Mouse (Mus musculus): ENCODE results near the gene Bcl11a. TPM values are rescaled to one million over a fixed set of nuclear protein-coding genes. Genes with fewer than 3 reads are reported as not detected.

The Bcl11a gene
- polyA plus RNA-seq, 1 experiment = 6.5 TPM

- no peaks in the 10 kb centered on the region for H3K4me1 ChIP-seq (ENCODE audit: control insufficient read depth, insufficient read depth, low read length)
- peak overlapping the region; percentile 56 for H3K4me3 ChIP-seq (ENCODE audit: control insufficient read depth, low read depth, low read length)
- no peaks in the 10 kb centered on the region for H3K27me3 ChIP-seq (ENCODE audit: control insufficient read depth, insufficient read depth, low read length)
- TF ChIP-seq CTCF (IDR thresholded peaks at IDR 0.05; ENCODE audit: control insufficient read depth, insufficient read depth, insufficient replicate concordance, low read depth, low read length) (no peak), POLR2A (IDR thresholded peaks at IDR 0.05; ENCODE audit: control insufficient read depth, low read depth, low read length) (no peak)
- H3K36me3 ChIP-seq (ENCODE audit: control insufficient read depth, insufficient read depth, low read length) = no peaks in the 10 kb centered on the region
- peak overlapping the region; percentile 16; the same call in 1 of the 2 replicates for H3K27ac ChIP-seq (ENCODE audit: control insufficient read depth, insufficient read depth, low read depth, low read length)
These were observed 37.3 kb downstream of the Bcl11a start for GRCm38 (mm10) chr11:24115017-24115752.

DNA sequence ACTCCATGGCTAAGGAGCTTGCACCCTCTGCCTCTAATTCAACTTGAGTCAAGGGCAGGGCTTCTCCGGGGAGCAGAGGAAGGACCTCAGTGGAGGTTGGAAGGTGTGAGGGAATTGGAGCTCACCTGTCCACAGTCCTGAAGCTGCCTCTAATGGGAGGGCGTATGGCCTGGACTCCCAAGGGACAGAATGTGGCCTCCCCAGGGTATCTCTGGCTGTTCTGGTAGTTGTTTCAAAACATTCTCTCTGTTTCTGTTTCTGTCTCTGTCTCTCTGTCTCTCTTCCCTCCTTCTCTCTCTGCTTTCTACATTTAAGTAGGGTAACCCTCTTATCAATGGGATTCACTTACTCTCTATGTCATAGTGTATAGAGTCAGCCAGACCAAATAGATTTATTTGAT, 38.2 kb downstream of the Bcl11a start:
- TF ChIP-seq CTCF (IDR thresholded peaks at IDR 0.05; ENCODE audit: control insufficient read depth, insufficient read depth, insufficient replicate concordance, low read depth, low read length) = no peak
- no peak for TF ChIP-seq POLR2A (IDR thresholded peaks at IDR 0.05; ENCODE audit: control insufficient read depth, low read depth, low read length)
- no peaks in the 10 kb centered on the region for H3K4me1 ChIP-seq (ENCODE audit: control insufficient read depth, insufficient read depth, low read length)
- no peak overlapping the region for H3K27ac ChIP-seq (ENCODE audit: control insufficient read depth, insufficient read depth, low read depth, low read length)
- H3K36me3 ChIP-seq (ENCODE audit: control insufficient read depth, insufficient read depth, low read length) = no peaks in the 10 kb centered on the region
- H3K4me3 ChIP-seq (ENCODE audit: control insufficient read depth, low read depth, low read length) = peak overlapping the region; percentile 61
- H3K27me3 ChIP-seq (ENCODE audit: control insufficient read depth, insufficient read depth, low read length) = no peaks in the 10 kb centered on the region

DNA sequence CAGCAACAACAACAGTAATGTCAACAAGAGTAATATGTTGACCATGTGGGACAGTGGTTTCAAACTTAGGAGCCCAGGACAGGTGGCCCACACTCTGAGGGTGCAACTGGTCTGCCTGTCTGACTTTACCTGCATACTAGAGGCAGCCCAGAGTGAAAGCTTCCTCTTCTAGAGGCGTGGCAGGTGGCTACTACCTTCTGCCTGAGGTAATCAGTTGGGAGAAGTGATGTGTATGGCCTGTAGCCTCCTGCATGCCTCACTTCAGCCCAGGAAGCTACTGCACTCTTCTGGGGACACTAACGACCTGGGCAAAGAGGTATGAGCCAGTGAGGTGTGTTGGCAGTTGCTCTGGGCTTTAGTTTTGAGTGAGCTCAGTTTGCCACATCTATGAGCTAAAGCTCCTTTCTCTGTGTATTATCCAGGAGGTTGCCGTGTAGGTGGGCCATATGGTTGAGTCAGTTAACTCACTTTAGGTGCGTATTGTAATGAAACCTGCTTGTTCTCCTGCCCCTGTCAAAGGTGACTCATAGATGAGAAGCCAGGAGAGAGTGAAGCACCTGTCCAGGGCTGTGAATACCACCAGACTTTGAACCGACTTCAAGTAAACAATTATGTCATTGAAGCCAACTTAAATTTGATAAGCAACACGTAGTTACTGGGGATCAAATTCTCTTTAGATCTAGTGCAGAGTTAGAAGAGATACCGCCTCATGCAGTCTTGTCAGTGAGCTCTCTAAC, 38.9 kb downstream of the Bcl11a start:
- H3K27me3 ChIP-seq (ENCODE audit: control insufficient read depth, insufficient read depth, low read length) = no peaks in the 10 kb centered on the region

GRCm38 (mm10) chr11:24121136-24121535, 43.3 kb downstream of the Bcl11a start:
- no peak overlapping the region for H3K27ac ChIP-seq (ENCODE audit: control insufficient read depth, insufficient read depth, low read depth, low read length)
- TF ChIP-seq CTCF (IDR thresholded peaks at IDR 0.05; ENCODE audit: control insufficient read depth, insufficient read depth, insufficient replicate concordance, low read depth, low read length) = no peak
- TF ChIP-seq POLR2A (IDR thresholded peaks at IDR 0.05; ENCODE audit: control insufficient read depth, low read depth, low read length) = no peak
- no peak overlapping the region for H3K4me3 ChIP-seq (ENCODE audit: control insufficient read depth, low read depth, low read length)
- H3K4me1 ChIP-seq (ENCODE audit: control insufficient read depth, insufficient read depth, low read length) = no peaks in the 10 kb centered on the region
- H3K36me3 ChIP-seq (ENCODE audit: control insufficient read depth, insufficient read depth, low read length) = no peaks in the 10 kb centered on the region
- H3K27me3 ChIP-seq (ENCODE audit: control insufficient read depth, insufficient read depth, low read length) = no peaks in the 10 kb centered on the region

More for the DNA sequence above, 38.9 kb downstream of the Bcl11a start:
- H3K4me3 ChIP-seq (ENCODE audit: control insufficient read depth, low read depth, low read length) = peak overlapping the region; percentile 11; the same call in 1 of the 2 replicates
- H3K36me3 ChIP-seq (ENCODE audit: control insufficient read depth, insufficient read depth, low read length) = no peaks in the 10 kb centered on the region
- no peaks in the 10 kb centered on the region for H3K4me1 ChIP-seq (ENCODE audit: control insufficient read depth, insufficient read depth, low read length)
- no peak overlapping the region for H3K27ac ChIP-seq (ENCODE audit: control insufficient read depth, insufficient read depth, low read depth, low read length)
- TF ChIP-seq CTCF (IDR thresholded peaks at IDR 0.05; ENCODE audit: control insufficient read depth, insufficient read depth, insufficient replicate concordance, low read depth, low read length) (no peak), POLR2A (IDR thresholded peaks at IDR 0.05; ENCODE audit: control insufficient read depth, low read depth, low read length) (no peak)

DNA sequence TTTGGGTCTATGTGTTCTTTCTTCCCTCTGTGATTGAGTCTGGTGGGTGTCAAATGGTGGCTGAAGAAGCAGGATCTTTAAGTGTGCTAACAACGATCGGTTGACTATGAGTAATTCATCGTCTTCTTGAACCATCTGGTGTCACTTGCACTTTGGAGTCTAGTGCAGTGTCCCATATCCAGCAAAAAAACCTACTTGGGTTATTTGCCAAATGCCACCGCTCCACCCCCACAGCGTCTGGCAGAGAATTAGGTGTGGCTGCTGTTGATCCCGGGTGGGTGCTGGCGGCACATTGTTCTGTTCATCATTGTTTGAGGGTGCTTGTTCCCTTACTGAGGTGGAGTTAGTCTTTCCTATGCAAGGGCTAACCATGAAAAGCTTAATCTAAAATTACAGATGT, 45.0 kb downstream of the Bcl11a start:
- H3K36me3 ChIP-seq (ENCODE audit: control insufficient read depth, insufficient read depth, low read length) = no peaks in the 10 kb centered on the region

DNA sequence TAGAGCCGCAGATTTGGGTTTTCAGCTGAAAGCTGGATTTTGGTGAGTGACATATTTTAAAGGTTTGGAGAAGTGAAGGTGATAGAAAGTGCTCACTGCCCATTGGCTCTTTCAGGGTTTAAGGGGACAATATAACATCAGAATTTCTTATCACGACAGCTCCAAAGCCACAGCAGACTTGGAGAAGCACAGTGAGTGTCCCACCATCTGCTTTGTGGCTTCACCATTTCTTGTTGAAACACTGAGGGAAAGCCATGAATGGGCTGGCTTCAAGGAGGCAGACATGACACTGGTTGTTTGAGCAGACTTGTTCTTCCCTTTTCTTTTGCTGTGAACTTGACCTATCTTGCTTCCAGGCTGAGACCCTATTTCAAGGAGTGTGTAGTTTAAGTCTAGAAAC, 46.1 kb downstream of the Bcl11a start:
- Histone ChIP-seq H3K27me3 (ENCODE audit: control insufficient read depth, insufficient read depth, low read length) (no peaks in the 10 kb centered on the region), H3K36me3 (ENCODE audit: control insufficient read depth, insufficient read depth, low read length) (no peaks in the 10 kb centered on the region), H3K27ac (ENCODE audit: control insufficient read depth, insufficient read depth, low read depth, low read length) (no peak overlapping the region), H3K4me3 (ENCODE audit: control insufficient read depth, low read depth, low read length) (no peak overlapping the region), H3K4me1 (ENCODE audit: control insufficient read depth, insufficient read depth, low read length) (no peaks in the 10 kb centered on the region)
- TF ChIP-seq POLR2A (IDR thresholded peaks at IDR 0.05; ENCODE audit: control insufficient read depth, low read depth, low read length) = no peak

More for the DNA sequence above, 45.0 kb downstream of the Bcl11a start:
- no peak for TF ChIP-seq CTCF (IDR thresholded peaks at IDR 0.05; ENCODE audit: control insufficient read depth, insufficient read depth, insufficient replicate concordance, low read depth, low read length)
- no peak for TF ChIP-seq POLR2A (IDR thresholded peaks at IDR 0.05; ENCODE audit: control insufficient read depth, low read depth, low read length)
- Histone ChIP-seq H3K4me3 (ENCODE audit: control insufficient read depth, low read depth, low read length) (no peak overlapping the region), H3K4me1 (ENCODE audit: control insufficient read depth, insufficient read depth, low read length) (no peaks in the 10 kb centered on the region), H3K27me3 (ENCODE audit: control insufficient read depth, insufficient read depth, low read length) (no peaks in the 10 kb centered on the region), H3K27ac (ENCODE audit: control insufficient read depth, insufficient read depth, low read depth, low read length) (no peak overlapping the region)

DNA sequence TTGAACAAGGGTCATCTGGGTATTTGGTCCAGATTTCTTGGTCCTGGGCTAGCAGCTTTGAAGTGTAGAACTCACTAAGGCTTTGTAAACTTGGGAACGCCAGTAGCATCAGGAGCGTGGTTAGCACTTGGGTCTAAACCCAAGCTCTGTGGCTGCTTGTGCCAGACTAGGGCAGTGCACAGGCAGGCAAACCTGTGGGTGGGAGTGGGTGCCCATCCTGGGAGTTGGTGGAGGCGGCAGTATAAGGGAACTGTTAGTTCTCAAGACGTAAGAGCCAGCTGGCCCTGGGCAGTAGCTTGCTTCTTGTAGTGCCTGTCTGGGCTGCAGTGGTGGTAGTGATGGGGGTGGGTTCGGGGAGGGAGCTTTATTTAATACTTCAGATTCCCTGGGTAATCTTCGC, 47.2 kb downstream of the Bcl11a start:
- Histone ChIP-seq H3K27ac (ENCODE audit: control insufficient read depth, insufficient read depth, low read depth, low read length) (no peak overlapping the region), H3K36me3 (ENCODE audit: control insufficient read depth, insufficient read depth, low read length) (no peaks in the 10 kb centered on the region), H3K4me3 (ENCODE audit: control insufficient read depth, low read depth, low read length) (no peak overlapping the region), H3K27me3 (ENCODE audit: control insufficient read depth, insufficient read depth, low read length) (no peaks in the 10 kb centered on the region), H3K4me1 (ENCODE audit: control insufficient read depth, insufficient read depth, low read length) (no peaks in the 10 kb centered on the region)
- TF ChIP-seq CTCF (IDR thresholded peaks at IDR 0.05; ENCODE audit: control insufficient read depth, insufficient read depth, insufficient replicate concordance, low read depth, low read length) (no peak), POLR2A (IDR thresholded peaks at IDR 0.05; ENCODE audit: control insufficient read depth, low read depth, low read length) (no peak)
